Mouse (Mus musculus): ENCODE measurements around the gene Efcab11. TPM values are rescaled to one million over a fixed set of nuclear protein-coding genes. Genes with fewer than 3 reads are reported as not detected.

Gene Efcab11
- polyA plus RNA-seq, 1 experiment from 2014 or later = 8.9 TPM

DNA sequence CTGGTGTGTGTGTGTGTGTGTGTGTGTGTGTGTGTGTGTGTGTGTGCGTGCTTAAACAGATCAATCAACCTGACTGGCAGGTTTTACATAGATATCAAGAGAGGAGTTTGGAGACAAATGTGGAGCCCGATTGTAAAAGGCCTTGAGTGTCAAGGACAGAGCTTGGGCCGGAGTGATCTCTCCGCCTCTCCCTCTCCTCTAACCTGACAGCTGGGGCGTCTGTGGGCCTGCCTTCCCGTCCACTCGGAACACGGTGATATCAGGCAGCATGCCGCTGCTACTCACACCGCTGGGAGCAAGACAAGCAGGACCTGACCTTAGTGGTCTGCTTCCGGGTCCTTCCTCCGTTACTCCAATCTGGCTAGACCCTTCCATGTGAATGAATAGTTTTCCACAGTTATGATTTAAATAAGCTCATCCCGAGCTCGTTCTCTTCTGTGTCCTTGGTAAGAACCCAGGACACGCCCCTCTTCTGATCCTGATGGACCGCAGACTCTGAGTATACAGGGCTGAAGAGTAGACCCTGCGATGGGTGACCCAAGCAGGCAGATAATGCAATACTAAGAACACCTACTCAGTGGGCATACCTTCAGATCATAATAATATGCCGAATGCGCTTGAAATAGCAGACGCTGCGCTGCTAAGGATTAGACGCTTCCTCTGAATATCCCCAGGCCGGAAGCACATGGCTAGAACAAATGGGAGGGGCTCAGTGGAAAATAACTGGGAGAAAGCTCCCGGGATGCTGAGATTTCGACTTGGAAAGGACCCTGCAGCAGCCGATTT is 214.1 kb downstream of the Efcab11 start:
- Histone ChIP-seq H3K4me2 (0 out of 2 replicates have a peak overlapping the region, but pooled peaks have one; percentile 4), H3K4me3 (no peak overlapping the region), H3K36me3 (no peaks in the 10 kb centered on the region), H3K4me1 (peaks cover 6% of the 10 kb centered on the region; the same call in 1 of the 2 replicates), H3K27me3 (replicated peaks) (no peaks in the 10 kb centered on the region), H3K9ac (no peak overlapping the region; the same call in 1 of the 2 replicates), H3K27ac (replicated peaks) (no peak overlapping the region), H3K9me3 (no peaks in the 10 kb centered on the region)
- ATAC-seq (ENCODE audit: extremely low read depth, insufficient number of reproducible peaks, low FRiP score, low TSS enrichment) = no peak
- 55% methylated on average over 26 of the region's 26 CpGs for WGBS

DNA sequence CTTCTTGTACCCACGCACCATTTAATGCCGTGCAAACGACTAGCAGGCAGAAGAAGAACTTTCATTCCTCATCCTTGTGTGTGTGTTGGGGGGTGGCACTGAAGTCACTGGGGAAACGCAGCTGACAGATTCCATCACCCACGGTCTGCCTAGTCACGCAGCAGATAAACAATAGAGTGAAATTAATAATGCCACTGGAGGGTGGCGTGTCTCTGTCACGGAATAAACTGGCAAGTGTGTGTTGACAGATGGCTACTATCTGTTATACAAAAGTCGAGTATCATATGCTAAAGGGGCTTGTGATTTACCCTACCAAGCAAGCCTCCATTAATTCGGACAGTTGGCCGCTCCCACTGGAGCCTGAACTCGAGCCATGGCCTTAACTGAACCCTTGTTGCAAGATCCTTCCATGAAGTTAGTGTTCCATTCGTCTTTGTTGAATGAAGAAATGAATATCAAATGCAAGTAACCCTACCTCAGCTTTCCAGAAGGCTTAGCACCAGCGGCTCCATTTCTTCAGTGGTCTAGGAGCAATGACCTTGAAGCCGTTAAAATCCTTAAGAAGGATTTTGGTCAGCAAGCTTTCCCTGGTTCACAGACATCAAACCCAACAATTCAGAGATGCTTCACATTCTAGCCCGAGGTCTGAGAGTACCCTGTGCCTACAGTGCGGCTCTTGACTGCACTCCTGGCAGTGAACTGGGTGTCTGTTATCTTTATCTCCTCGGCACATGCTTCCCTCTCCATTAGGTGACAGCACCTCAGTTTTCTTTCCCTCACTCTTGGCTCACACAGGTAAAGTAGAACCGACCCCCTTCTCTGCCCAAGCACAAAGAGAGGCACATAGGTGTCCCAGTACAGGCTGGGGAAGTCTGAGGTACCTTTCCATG is 229.0 kb downstream of the Efcab11 start:
- no peak overlapping the region for H3K4me2 ChIP-seq
- H3K4me3 ChIP-seq = no peak overlapping the region
- H3K27me3 ChIP-seq (replicated peaks) = no peaks in the 10 kb centered on the region
- no peak overlapping the region for H3K9ac ChIP-seq
- ATAC-seq (ENCODE audit: extremely low read depth, insufficient number of reproducible peaks, low FRiP score, low TSS enrichment) = no peak
- 0 out of 2 replicates have a peak, but pooled peaks cover 4% of the 10 kb centered on the region for H3K4me1 ChIP-seq
- WGBS = 67% methylated on average over 19 of the region's 19 CpGs
- no peak overlapping the region for H3K27ac ChIP-seq (replicated peaks)
- H3K9me3 ChIP-seq = peaks cover 9% of the 10 kb centered on the region
- H3K36me3 ChIP-seq = no peaks in the 10 kb centered on the region

DNA sequence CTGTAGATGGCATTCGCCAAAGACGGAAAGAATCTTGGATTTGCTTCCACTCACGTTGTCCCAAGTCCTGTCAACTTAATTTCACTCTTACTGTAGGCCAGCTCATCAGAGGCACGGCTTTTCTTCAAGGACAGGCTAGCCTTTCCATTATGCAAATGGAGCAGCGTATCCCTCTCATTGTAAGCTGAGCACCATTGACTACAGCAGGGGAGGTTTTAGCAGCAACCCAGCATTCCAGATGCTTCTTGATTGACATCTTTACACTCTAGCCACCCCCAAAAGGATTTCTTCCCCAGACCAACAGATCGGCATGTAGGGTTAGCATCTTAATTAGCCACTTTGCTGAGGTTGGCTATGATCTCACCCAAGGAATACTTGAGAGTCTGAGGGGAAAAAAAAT is 231.8 kb downstream of the Efcab11 start:
- 67% methylated on average over 6 of the region's 6 CpGs for WGBS
- Histone ChIP-seq H3K9ac (no peak overlapping the region), H3K9me3 (no peaks in the 10 kb centered on the region), H3K27ac (replicated peaks) (no peak overlapping the region), H3K36me3 (no peaks in the 10 kb centered on the region), H3K4me2 (no peak overlapping the region), H3K4me1 (0 out of 2 replicates have a peak, but pooled peaks cover 4% of the 10 kb centered on the region), H3K27me3 (replicated peaks) (no peaks in the 10 kb centered on the region), H3K4me3 (no peak overlapping the region)
- no peak for ATAC-seq (ENCODE audit: extremely low read depth, insufficient number of reproducible peaks, low FRiP score, low TSS enrichment)

DNA sequence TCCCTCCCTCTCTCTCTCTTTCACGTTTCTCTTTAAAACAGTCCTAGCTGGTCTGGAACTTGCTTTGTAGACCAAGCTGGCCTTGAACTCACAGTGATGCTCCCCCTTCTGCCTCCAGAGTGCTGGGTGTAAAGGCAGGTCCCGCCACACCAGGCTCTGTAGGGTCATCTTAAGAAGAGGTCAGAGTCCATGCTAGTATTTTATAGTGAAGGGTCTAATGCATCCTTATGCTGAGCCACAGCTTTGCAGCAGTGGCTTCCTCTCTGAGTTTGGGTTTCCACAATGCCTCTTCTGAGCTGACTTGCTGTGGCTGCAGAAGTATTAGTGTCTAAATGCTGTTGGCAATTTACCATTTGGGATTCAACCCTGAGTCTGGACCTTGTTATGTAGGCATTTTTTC is 234.5 kb downstream of the Efcab11 start:
- Histone ChIP-seq H3K9ac (no peak overlapping the region), H3K9me3 (peaks cover 11% of the 10 kb centered on the region), H3K27ac (replicated peaks) (no peak overlapping the region), H3K4me3 (no peak overlapping the region), H3K4me2 (no peak overlapping the region), H3K27me3 (replicated peaks) (no peaks in the 10 kb centered on the region), H3K36me3 (no peaks in the 10 kb centered on the region), H3K4me1 (no peaks in the 10 kb centered on the region)
- 59% methylated on average over 2 of the region's 2 CpGs for WGBS
- no peak for ATAC-seq (ENCODE audit: extremely low read depth, insufficient number of reproducible peaks, low FRiP score, low TSS enrichment)

DNA sequence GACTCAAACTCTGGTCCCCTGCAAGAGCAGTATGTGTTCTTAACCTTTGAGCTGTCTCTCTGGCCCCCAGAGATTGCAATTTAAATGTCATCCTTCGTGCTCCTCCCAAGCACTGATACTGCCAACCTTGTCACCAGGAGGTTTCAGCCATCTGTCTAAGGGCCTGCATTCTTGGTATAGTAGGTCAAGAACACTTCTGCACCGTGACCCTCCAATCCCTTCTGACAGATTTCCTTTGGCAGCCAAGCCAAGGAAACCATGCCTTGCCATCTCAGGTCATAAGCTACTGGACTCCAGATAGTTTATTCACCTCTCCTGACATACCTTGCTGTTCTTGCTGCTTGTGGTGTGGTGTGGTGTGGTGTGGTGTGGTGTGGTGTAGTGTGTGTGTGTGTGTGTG is 235.5 kb downstream of the Efcab11 start:
- Histone ChIP-seq H3K4me1 (no peaks in the 10 kb centered on the region), H3K36me3 (no peaks in the 10 kb centered on the region), H3K9ac (no peak overlapping the region), H3K9me3 (peaks cover 20% of the 10 kb centered on the region), H3K27ac (replicated peaks) (no peak overlapping the region), H3K4me3 (no peak overlapping the region), H3K27me3 (replicated peaks) (no peaks in the 10 kb centered on the region), H3K4me2 (no peak overlapping the region)
- ATAC-seq (ENCODE audit: extremely low read depth, insufficient number of reproducible peaks, low FRiP score, low TSS enrichment) = no peak
- 79% methylated on average over 2 of the region's 2 CpGs for WGBS

DNA sequence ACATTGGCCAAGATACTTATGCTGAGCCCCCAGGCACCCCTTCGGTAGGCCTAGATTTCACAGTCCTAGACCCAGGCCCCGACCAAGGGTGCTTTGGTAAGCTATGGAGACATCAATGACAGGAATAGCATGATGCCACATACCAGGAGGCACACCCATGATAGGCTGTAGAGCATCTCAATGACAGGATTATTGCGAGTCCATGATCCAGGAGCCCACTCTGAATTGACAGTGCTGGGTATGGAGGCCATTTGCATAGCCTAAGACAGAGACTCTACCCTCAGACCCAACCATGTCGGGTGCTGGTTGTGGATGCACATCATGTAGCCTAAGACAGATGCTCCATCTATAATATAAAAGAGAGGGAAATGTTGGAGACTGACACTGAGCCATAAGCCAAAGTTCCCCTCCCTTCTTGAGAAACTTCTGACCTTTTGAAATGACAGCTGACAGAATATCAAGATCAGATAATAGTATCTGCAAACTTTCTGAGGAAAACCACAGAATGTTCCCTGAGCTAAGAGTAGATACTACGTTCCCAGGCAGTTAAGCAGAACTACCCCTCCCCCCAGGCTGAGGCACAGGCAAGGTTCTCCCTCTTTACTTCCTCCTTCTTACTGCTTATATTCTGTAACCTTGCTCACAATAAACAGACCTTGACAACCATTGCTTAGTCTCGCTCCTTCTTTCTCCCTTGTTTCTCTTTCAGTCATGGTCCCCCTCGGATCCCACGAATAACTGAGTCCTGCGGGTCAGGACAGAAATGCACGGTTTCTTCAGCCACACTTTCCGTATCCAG is 237.5 kb downstream of the Efcab11 start:
- Histone ChIP-seq H3K27ac (replicated peaks) (no peak overlapping the region), H3K27me3 (replicated peaks) (no peaks in the 10 kb centered on the region), H3K4me2 (no peak overlapping the region), H3K4me1 (no peaks in the 10 kb centered on the region), H3K9ac (no peak overlapping the region), H3K4me3 (no peak overlapping the region), H3K9me3 (peaks cover 38% of the 10 kb centered on the region), H3K36me3 (no peaks in the 10 kb centered on the region)
- WGBS = 80% methylated on average over 11 of the region's 11 CpGs
- ATAC-seq (ENCODE audit: extremely low read depth, insufficient number of reproducible peaks, low FRiP score, low TSS enrichment) = no peak

DNA sequence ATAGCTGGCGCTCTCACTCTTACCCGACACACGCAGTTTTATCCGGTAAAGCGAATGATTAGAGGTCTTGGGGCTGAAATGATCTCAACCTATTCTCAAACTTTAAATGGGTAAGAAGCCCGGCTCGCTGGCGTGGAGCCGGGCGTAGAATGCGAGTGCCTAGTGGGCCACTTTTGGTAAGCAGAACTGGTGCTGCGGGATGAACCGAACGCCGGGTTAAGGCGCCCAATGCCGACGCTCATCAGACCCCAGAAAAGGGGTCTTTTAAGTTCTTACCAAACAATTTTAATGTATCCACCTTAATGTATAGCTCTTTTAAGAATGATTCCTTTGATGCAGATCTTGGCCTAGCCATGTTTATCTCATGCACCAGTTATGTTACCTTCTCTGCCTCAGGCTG is 238.8 kb downstream of the Efcab11 start:
- WGBS = 91% methylated on average over 18 of the region's 18 CpGs
- H3K4me3 ChIP-seq = no peak overlapping the region
- H3K36me3 ChIP-seq = no peaks in the 10 kb centered on the region
- H3K9ac ChIP-seq = no peak overlapping the region
- peaks cover 38% of the 10 kb centered on the region for H3K9me3 ChIP-seq
- no peaks in the 10 kb centered on the region for H3K27me3 ChIP-seq (replicated peaks)
- no peak overlapping the region for H3K27ac ChIP-seq (replicated peaks)
- no peak overlapping the region for H3K4me2 ChIP-seq
- peak; percentile 61; the same call in 1 of the 2 replicates for ATAC-seq (ENCODE audit: extremely low read depth, insufficient number of reproducible peaks, low FRiP score, low TSS enrichment)
- peaks cover 5% of the 10 kb centered on the region; the same call in 1 of the 2 replicates for H3K4me1 ChIP-seq

DNA sequence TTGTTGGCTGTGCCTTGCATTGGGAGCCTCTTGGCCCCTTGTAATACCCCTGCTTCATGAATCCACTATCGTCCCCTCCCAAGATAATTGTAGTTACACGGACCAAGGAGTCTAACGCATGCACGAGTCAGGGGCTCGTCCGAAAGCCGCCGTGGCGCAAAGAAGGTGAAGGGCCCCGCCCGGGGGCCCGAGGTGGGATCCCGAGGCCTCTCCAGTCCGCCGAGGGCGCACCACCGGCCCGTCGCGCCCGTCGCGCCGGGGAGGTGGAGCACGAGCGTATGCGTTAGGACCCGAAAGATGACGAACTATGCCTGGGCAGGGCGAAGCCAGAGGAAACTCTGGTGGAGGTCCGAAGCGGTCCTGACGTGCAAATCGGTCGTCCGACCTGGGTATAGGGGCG is 239.3 kb downstream of the Efcab11 start:
- no peak overlapping the region for H3K4me3 ChIP-seq
- no peaks in the 10 kb centered on the region for H3K27me3 ChIP-seq (replicated peaks)
- H3K9ac ChIP-seq = no peak overlapping the region
- peaks cover 38% of the 10 kb centered on the region for H3K9me3 ChIP-seq
- no peak overlapping the region for H3K4me2 ChIP-seq
- ATAC-seq (ENCODE audit: extremely low read depth, insufficient number of reproducible peaks, low FRiP score, low TSS enrichment) = peak; percentile 91
- 80% methylated on average over 37 of the region's 37 CpGs for WGBS
- no peak overlapping the region for H3K27ac ChIP-seq (replicated peaks)
- peaks cover 10% of the 10 kb centered on the region; the same call in 1 of the 2 replicates for H3K4me1 ChIP-seq
- H3K36me3 ChIP-seq = no peaks in the 10 kb centered on the region

Other genes starting within 250 kb of the Efcab11 start
- gene Tdp1, start 78 bp upstream of the Efcab11 start, polyA plus RNA-seq (2015; fragmentation: Nextera tagmentation; extraction: Ambion mirVana) = 30.2 and 31.2 TPM in 2 replicates
- 0.23 and 0.43 TPM in 2 replicates for gene Kcnk13, start 80.1 kb upstream of the Efcab11 start, polyA plus RNA-seq (2015; fragmentation: Nextera tagmentation; extraction: Ambion mirVana)
- gene Psmc1, start 225.7 kb upstream of the Efcab11 start, polyA plus RNA-seq (2015; fragmentation: Nextera tagmentation; extraction: Ambion mirVana) = 196 and 207 TPM in 2 replicates

Measured in heart, embryonic 13.5 days (tissue).